ENCODE assay signal across 25 mouse cellular contexts in the genomic region with DNA sequence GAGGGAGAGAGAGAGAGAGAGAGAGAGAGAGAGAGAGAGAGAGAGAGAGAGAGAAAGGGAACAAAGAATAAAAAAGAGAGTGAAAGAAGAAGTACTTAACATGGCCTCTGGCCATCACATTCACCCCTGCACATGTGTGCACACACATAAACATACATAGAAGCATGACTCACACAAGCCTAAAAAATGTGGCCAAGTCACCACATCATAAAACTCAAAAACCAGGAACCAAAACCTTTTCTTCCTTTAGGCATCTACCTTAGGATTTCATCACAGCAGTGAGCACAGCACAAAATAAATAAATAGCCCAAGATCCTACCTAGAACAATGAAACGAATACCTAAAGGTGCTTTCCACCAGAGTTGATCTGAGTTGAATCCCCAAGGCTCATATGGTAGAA. TPM values are rescaled to one million over a fixed set of nuclear protein-coding genes. Genes with fewer than 3 reads are reported as not detected.
A peak's percentile ranks its signal among the peaks of the same experiment; 100 is the strongest.
DNase-seq lines count a peak whose midpoint lies in the region; ATAC-seq and TF ChIP-seq lines count a peak whose summit lies in the region.
"Had no signal": no experiment of that assay in that cellular context is flagged by ENCODE, and none has a peak within 500 bp of the region (broad histone marks: within the 10 kb centered on the region; RNA-seq: fewer than 3 reads in every experiment).

No protein-coding gene starts in this region.

- H3K4me2 ChIP-seq in CH12.LX (ENCODE audit: insufficient read depth, low read depth, poor library complexity, severe bottlenecking): no peak overlapping the region
- no peak overlapping the region for H3K4me2 ChIP-seq in neural tube, embryonic 15.5 days
- H3K4me2 ChIP-seq: forebrain, embryonic 13.5 days; heart, embryonic 13.5 days; hindbrain, embryonic 12.5 days; hindbrain, embryonic 15.5 days had no signal

- in situ Hi-C loops in CH12.LX (cut with MboI; ENCODE audit: low pct_ligation_motif_present, low pct_unique_long_range_greater_than_20kb, low sequenced_read_pairs): loop anchor here (25.0 kb wide), 1 partner anchor 325 kb away; the partner anchor contains the start of gene Ninj1

- H3K36me3 ChIP-seq in CH12.LX (replicated peaks in 1 of 2; ENCODE audit: control insufficient read depth in 1 of 2, insufficient read depth in 1 of 2, low read length in 1 of 2): no peaks in the 10 kb centered on the region
- H3K36me3 ChIP-seq in neural tube, embryonic 15.5 days: no peaks in the 10 kb centered on the region
- H3K36me3 ChIP-seq: heart, embryonic 13.5 days; hindbrain, embryonic 15.5 days had no signal

- H3K27me3 ChIP-seq in CH12.LX (replicated peaks): no peaks in the 10 kb centered on the region
- H3K27me3 ChIP-seq in neural tube, embryonic 15.5 days (replicated peaks): no peaks in the 10 kb centered on the region
- H3K27me3 ChIP-seq: forebrain, embryonic 13.5 days; heart, embryonic 13.5 days; hindbrain, embryonic 12.5 days; hindbrain, embryonic 15.5 days had no signal

- peaks cover 42 to 95% of the 10 kb centered on the region in 2 experiments for H3K4me1 ChIP-seq in CH12.LX (ENCODE audit: control insufficient read depth in 1 of 2, insufficient read depth in 2 of 2)
- H3K4me1 ChIP-seq in neural tube, embryonic 15.5 days: peaks cover 45% of the 10 kb centered on the region

- no peaks in the 10 kb centered on the region for H3K9me3 ChIP-seq in CH12.LX (replicated peaks; ENCODE audit: low read length)
- H3K9me3 ChIP-seq in neural tube, embryonic 15.5 days (replicated peaks): no peaks in the 10 kb centered on the region
- H3K9me3 ChIP-seq: G1E; heart, embryonic 10.5 days; heart, embryonic 13.5 days; hindbrain, embryonic 12.5 days; hindbrain, embryonic 15.5 days had no signal

- no peak for TF ChIP-seq RAD21 in CH12.LX (IDR thresholded peaks at IDR 0.05; ENCODE audit: low read depth, low read length)

- no peak overlapping the region for H3K27ac ChIP-seq in CH12.LX (ENCODE audit: insufficient read depth, low read depth)
- H3K27ac ChIP-seq in neural tube, embryonic 15.5 days (replicated peaks): no peak overlapping the region
- H3K27ac ChIP-seq: forebrain, embryonic 10.5 days; forebrain, embryonic 13.5 days; gastrocnemius, adult 2 months; heart, adult 2 months; heart, embryonic 10.5 days; heart, embryonic 13.5 days; hindbrain, embryonic 12.5 days; hindbrain, embryonic 15.5 days had no signal

- DNase-seq in 416B (ENCODE audit: low read depth) (peak; percentile 53), CH12.LX (ENCODE audit: extremely low read depth) (no peak)
- no peak for DNase-seq in frontal cortex, postnatal 36 days (ENCODE audit: low spot score in 2 of 2)
- no peak for DNase-seq in adrenal gland, postnatal 25 days
- DNase-seq: adrenal gland, adult 2 months; adrenal gland, postnatal 14 days; cerebellum, adult 11-12 months; cerebellum, adult 8-10 months; cerebellum, postnatal 10 days; cerebellum, postnatal 36 days; gastrocnemius, adult 2 months; gastrocnemius, postnatal 25 days; heart, adult 2 months; heart, postnatal 14 days had no signal

- H3K79me2 ChIP-seq in CH12.LX (replicated peaks; ENCODE audit: control insufficient read depth, extremely low read depth, insufficient read depth, poor library complexity, severe bottlenecking): peaks cover 6% of the 10 kb centered on the region

- no peak for TF ChIP-seq POLR2A in CH12.LX (IDR thresholded peaks at IDR 0.05; ENCODE audit: low read depth, low read length)

- WGBS in neural tube, embryonic 15.5 days: 96% methylated on average over 1 of the region's 1 CpGs

- no peak overlapping the region for H3K9ac ChIP-seq in CH12.LX (ENCODE audit: insufficient read depth, low read depth)
- H3K9ac ChIP-seq in neural tube, embryonic 15.5 days (replicated peaks): no peak overlapping the region
- H3K9ac ChIP-seq: forebrain, embryonic 13.5 days; heart, embryonic 13.5 days; hindbrain, embryonic 12.5 days; hindbrain, embryonic 15.5 days had no signal

- TF ChIP-seq CTCF in CH12.LX (conservative IDR thresholded peaks at IDR 0.05 in 1 of 2, IDR thresholded peaks at IDR 0.05 in 1 of 2; ENCODE audit: low read depth in 2 of 2, low read length in 2 of 2): no peak

- TF ChIP-seq EP300 in CH12.LX (IDR thresholded peaks at IDR 0.05; ENCODE audit: low read length): no peak

- dilution Hi-C loops in CH12.LX (cut with MboI; ENCODE audit: extremely low pct_ligation_motif_present, extremely low pct_unique_long_range_greater_than_20kb, low sequenced_read_pairs): no loop called here

- ATAC-seq in granulocyte monocyte progenitor cell, adult 5-6 weeks (replicated peaks; ENCODE audit: poor library complexity, severe bottlenecking): peak; percentile 85
- ATAC-seq in monocyte, adult 5-6 weeks (replicated peaks; ENCODE audit: insufficient number of reproducible peaks, low FRiP score, low TSS enrichment, poor library complexity, severe bottlenecking): 0 out of 2 replicates have a peak, but pooled peaks have one; percentile 36
- ATAC-seq in neural tube, embryonic 15.5 days (ENCODE audit: low FRiP score): no peak
- ATAC-seq: forebrain, embryonic 13.5 days; forebrain, embryonic 16.5 days had no signal

- no peak overlapping the region for H3K4me3 ChIP-seq in CH12.LX (replicated peaks in 1 of 3; ENCODE audit: low read depth in 2 of 3, low read length in 2 of 3, poor library complexity in 1 of 3)
- no peak overlapping the region for H3K4me3 ChIP-seq in neural tube, embryonic 15.5 days (replicated peaks)
- H3K4me3 ChIP-seq: forebrain, embryonic 10.5 days; forebrain, embryonic 13.5 days; gastrocnemius, adult 2 months; heart, adult 2 months; heart, embryonic 10.5 days; heart, embryonic 13.5 days; hindbrain, embryonic 12.5 days; hindbrain, embryonic 15.5 days had no signal

TF ChIP-seq in CH12.LX, 34 proteins besides CTCF, POLR2A, EP300 and RAD21:
- TF ChIP-seq UBTF (IDR thresholded peaks at IDR 0.05; ENCODE audit: low read depth, low read length): no peak
- peak; percentile 43; the same call in 1 of the 2 replicates for TF ChIP-seq BHLHE40 (IDR thresholded peaks at IDR 0.05; ENCODE audit: low read depth, low read length)
TF ChIP-seq in CH12.LX: peak in this region for 1.

RNA-seq across cellular contexts. Expression of gene Phf2, which starts 9.0 kb away (rescaled TPM):
- total RNA-seq in CH12.LX (2012; rRNA removed): 6.3 and 6.7 TPM in 2 replicates
- total RNA-seq in CH12.LX (2014; rRNA removed): 1.4 and 2.3 TPM in 2 replicates
- polyA plus RNA-seq in CH12.LX (2012; ENCODE audit: insufficient read length, low read depth): 12.2 and 14.2 TPM in 2 replicates
- 16.7 and 26.7 TPM in 2 replicates for total RNA-seq in granulocyte monocyte progenitor cell, adult 5-6 weeks (2014; fragmentation: Nextera tagmentation)
- 6.4 and 7.2 TPM in 2 replicates for total RNA-seq in granulocyte monocyte progenitor cell, adult 5-6 weeks (2017)
- 10.0 to 17.8 TPM (median 13.7 TPM) in 3 replicates for total RNA-seq in monocyte, adult 5-6 weeks (2017)
- 6.3 and 6.6 TPM in 2 replicates for polyA plus RNA-seq in neural tube, embryonic 15.5 days (2015; fragmentation: Nextera tagmentation; extraction: Ambion mirVana)
- 42.7 and 43.0 TPM in 2 replicates for total RNA-seq in adrenal gland, postnatal 25 days (2021)
